Mouse (Mus musculus) stomach, embryonic 16.5 days (tissue): ENCODE results near the gene Arl6ip5. TPM values are rescaled to one million over a fixed set of nuclear protein-coding genes. Genes with fewer than 3 reads are reported as not detected.
A peak's percentile ranks its signal among the peaks of the same experiment; 100 is the strongest.

Experiments used
- ATAC-seq: fragments of 200-750 bp; cut with Nextera tagmentation; 2 replicates; pipeline ENCODE4 v1.8.0; 2017; ENCODE audit warnings: moderate number of reproducible peaks, moderate TSS enrichment; ENCODE audit not compliant: insufficient read depth, low FRiP score
- H3K27ac ChIP-seq: fragments of 300-500 bp; sonication (generic); 2 replicates; pipeline ENCODE4 v1.5.1; 2014; ENCODE audit warnings: low read length
- H3K27me3 ChIP-seq: fragments of 300-500 bp; sonication (generic); 2 replicates; pipeline ENCODE4 v1.6.1; 2014; ENCODE audit warnings: low read length, control low read depth, mixed read lengths; ENCODE audit not compliant: control insufficient read depth, insufficient read depth
- H3K36me3 ChIP-seq: fragments of 300-500 bp; sonication (generic); 2 replicates; pipeline ENCODE4 v1.6.1; 2014; ENCODE audit warnings: low read length; ENCODE audit not compliant: control insufficient read depth, insufficient read depth
- H3K4me1 ChIP-seq: fragments of 300-500 bp; sonication (generic); 2 replicates; pipeline ENCODE4 v1.6.1; 2014; ENCODE audit warnings: low read length, control low read depth, mixed read lengths; ENCODE audit not compliant: control insufficient read depth, insufficient read depth
- H3K4me2 ChIP-seq: fragments of 300-500 bp; sonication (generic); 2 replicates; pipeline ENCODE4 v1.6.1; 2014; ENCODE audit warnings: low read depth, low read length, mixed read lengths
- H3K4me3 ChIP-seq: fragments of 300-500 bp; sonication (generic); replicated peaks from 2 replicates; pipeline ENCODE4 v1.5.1; 2014; ENCODE audit warnings: mild to moderate bottlenecking, low read length
- H3K9ac ChIP-seq: fragments of 300-500 bp; sonication (generic); 2 replicates; pipeline ENCODE4 v1.6.1; 2014; ENCODE audit warnings: low read length
- H3K9me3 ChIP-seq: fragments of 300-500 bp; sonication (generic); replicated peaks from 2 replicates; pipeline ENCODE4 v1.6.1; 2016; ENCODE audit warnings: low read length, control low read depth; ENCODE audit not compliant: control insufficient read depth
- WGBS: fragments of 180-500 bp; shearing (Covaris S2); extraction: QIAGEN DNeasy Blood & Tissue Kit; methylation state at CpG from one replicate; pipeline ENCODE4 v1.1.7; 2014; 5-methylcytosine and 5-hydroxymethylcytosine counted together
- polyA plus RNA-seq: library from polyadenylated mRNA; unstranded; fragments of >200 nt; fragmentation: Nextera tagmentation; extraction: Ambion mirVana; gene quantifications from 2 replicates; pipeline ENCODE4 v1.2.1, GENCODE M21; 2015

The Arl6ip5 gene
- polyA plus RNA-seq, 1 experiment from 2014 or later, result 93.1 TPM

- Histone ChIP-seq H3K9me3 (no peaks in the 10 kb centered on the region), H3K27me3 (no peaks in the 10 kb centered on the region), H3K4me2 (no peak overlapping the region), H3K27ac (no peak overlapping the region), H3K36me3 (no peaks in the 10 kb centered on the region), H3K9ac (no peak overlapping the region), H3K4me1 (0 out of 2 replicates have a peak, but pooled peaks cover 5% of the 10 kb centered on the region), H3K4me3 (no peak overlapping the region)
- WGBS, result 65% methylated on average over 16 of the region's 16 CpGs
- no peak for ATAC-seq
These were observed 62.7 kb downstream of the Arl6ip5 start for GRCm38 (mm10) chr6:97273058-97273710.

- no peak overlapping the region for H3K9ac ChIP-seq
- no peak overlapping the region for H3K4me2 ChIP-seq
- no peak overlapping the region for H3K4me3 ChIP-seq
- no peak for ATAC-seq
- no peaks in the 10 kb centered on the region for H3K9me3 ChIP-seq
- peaks cover 10% of the 10 kb centered on the region; the same call in 1 of the 2 replicates for H3K4me1 ChIP-seq
- H3K27me3 ChIP-seq, result no peaks in the 10 kb centered on the region
- no peak overlapping the region for H3K27ac ChIP-seq
- 79% methylated on average over 3 of the region's 3 CpGs for WGBS
- no peaks in the 10 kb centered on the region for H3K36me3 ChIP-seq
These were observed 63.3 kb downstream of the Arl6ip5 start for GRCm38 (mm10) chr6:97273777-97274176.

DNA sequence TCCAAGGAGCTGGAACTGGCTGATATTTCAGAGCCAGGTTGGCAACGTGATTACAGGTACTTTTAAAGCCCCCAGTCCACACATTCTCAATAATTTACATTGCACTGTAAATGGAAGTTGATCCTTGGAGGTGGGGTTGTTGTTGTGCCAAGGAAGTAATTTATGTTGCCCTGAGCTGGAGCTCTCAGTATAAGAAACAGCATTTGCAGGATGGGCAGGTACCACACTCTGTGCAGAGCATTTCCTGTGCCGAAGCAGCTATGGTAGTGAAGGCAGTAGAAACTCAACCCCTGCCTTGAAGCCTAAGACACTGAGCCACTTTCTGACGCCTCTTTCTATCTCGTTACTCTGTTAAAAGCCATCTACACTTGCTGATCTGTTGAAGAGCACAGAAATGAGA is 65.3 kb downstream of the Arl6ip5 start:
- Histone ChIP-seq H3K27me3 (no peaks in the 10 kb centered on the region), H3K4me3 (no peak overlapping the region), H3K27ac (no peak overlapping the region), H3K4me2 (no peak overlapping the region), H3K9ac (no peak overlapping the region), H3K4me1 (peaks cover 15% of the 10 kb centered on the region; the same call in 1 of the 2 replicates), H3K9me3 (no peaks in the 10 kb centered on the region), H3K36me3 (no peaks in the 10 kb centered on the region)
- ATAC-seq, result no peak
- 59% methylated on average over 4 of the region's 4 CpGs for WGBS

GRCm38 (mm10) chr6:97276366-97276765 is 65.9 kb downstream of the Arl6ip5 start:
- no peaks in the 10 kb centered on the region for H3K9me3 ChIP-seq
- no peaks in the 10 kb centered on the region for H3K36me3 ChIP-seq
- WGBS, result 41% methylated on average over 4 of the region's 4 CpGs
- peaks cover 15% of the 10 kb centered on the region; the same call in 1 of the 2 replicates for H3K4me1 ChIP-seq
- H3K27ac ChIP-seq, result no peak overlapping the region
- H3K4me2 ChIP-seq, result no peak overlapping the region
- H3K9ac ChIP-seq, result no peak overlapping the region
- H3K4me3 ChIP-seq, result no peak overlapping the region
- H3K27me3 ChIP-seq, result no peaks in the 10 kb centered on the region
- ATAC-seq, result no peak

DNA sequence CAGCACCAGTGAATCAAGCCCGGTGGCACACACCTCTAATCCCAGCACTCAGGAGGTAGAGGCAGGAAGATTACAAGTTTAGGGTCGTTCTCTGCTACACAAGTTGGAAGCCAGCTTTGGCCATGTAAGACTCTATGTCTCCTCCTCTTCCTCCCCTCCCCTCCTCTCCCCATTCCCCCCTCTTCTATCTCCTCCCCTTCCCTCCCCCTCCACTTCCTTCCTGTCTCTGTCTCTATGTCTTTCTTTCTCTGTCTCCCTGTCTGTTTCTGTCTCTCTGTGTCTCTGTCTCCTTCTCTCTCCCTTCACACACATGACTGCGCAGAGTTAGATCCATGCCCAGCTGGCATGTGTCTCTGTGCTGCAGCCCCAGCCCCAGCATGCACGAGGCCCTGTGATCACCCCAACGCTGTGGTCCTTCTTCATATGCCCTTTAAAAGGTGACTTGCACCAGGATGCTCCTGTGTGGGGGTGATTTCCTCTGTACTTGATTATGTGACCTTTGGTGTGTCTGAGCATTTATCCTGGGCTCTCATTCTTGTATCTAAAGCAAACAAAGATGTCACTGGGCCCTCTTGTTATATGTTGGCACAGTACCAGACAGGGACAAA is 66.5 kb downstream of the Arl6ip5 start:
- no peak overlapping the region for H3K4me3 ChIP-seq
- H3K4me1 ChIP-seq, result peaks cover 15% of the 10 kb centered on the region; the same call in 1 of the 2 replicates
- H3K27ac ChIP-seq, result no peak overlapping the region
- 66% methylated on average over 5 of the region's 5 CpGs for WGBS
- no peaks in the 10 kb centered on the region for H3K27me3 ChIP-seq
- H3K9me3 ChIP-seq, result no peaks in the 10 kb centered on the region
- ATAC-seq, result no peak
- H3K4me2 ChIP-seq, result no peak overlapping the region
- H3K36me3 ChIP-seq, result no peaks in the 10 kb centered on the region
- no peak overlapping the region for H3K9ac ChIP-seq

DNA sequence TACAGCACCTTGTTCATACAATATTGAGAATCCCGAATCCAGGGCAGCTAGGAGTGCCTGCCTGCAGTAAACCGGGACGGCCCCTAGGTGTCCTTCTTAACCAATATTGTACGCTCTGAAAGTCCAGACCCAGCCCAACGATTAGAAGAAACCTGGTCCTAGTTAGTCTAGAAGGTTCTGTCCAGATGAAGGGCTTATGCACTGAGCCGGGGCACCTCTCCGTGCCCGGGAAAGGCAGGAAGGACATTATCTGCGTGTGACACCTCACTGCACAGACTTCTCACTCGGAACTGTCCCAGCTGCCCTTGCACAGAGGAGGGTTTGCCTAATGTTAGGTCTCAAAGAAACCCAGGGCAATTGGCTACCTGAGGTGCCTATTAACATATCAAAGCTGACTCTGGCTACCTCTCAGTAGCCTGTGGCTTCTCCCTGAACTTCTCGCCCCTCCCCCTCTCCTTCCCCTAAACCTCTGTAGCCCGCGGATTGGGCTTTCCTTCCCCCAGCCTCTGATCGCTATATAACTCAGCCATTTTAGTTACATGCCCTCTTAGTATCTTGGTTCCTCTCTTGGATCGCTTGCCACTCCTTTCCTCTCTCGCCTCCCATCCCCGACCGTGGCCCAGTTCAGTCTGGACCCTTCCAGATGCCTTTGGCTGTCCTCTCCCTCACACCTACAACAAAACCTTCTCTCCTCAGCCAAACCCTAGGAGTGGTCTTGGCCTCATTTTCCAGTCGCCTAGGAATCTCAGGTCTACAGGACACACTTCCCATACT is 67.7 kb downstream of the Arl6ip5 start:
- peaks cover 15% of the 10 kb centered on the region; the same call in 1 of the 2 replicates for H3K4me1 ChIP-seq
- H3K36me3 ChIP-seq, result no peaks in the 10 kb centered on the region
- 6% methylated on average over 19 of the region's 19 CpGs for WGBS
- H3K9ac ChIP-seq, result peak overlapping the region; percentile 8
- ATAC-seq, result peak; percentile 72
- H3K9me3 ChIP-seq, result no peaks in the 10 kb centered on the region
- H3K4me3 ChIP-seq, result peak overlapping the region; percentile 15
- no peaks in the 10 kb centered on the region for H3K27me3 ChIP-seq
- H3K4me2 ChIP-seq, result peak overlapping the region; percentile 50
- no peak overlapping the region for H3K27ac ChIP-seq

GRCm38 (mm10) chr6:97278878-97279277 is 68.4 kb downstream of the Arl6ip5 start:
- H3K27ac ChIP-seq, result no peak overlapping the region
- H3K36me3 ChIP-seq, result no peaks in the 10 kb centered on the region
- WGBS, result 51% methylated on average over 6 of the region's 6 CpGs
- no peaks in the 10 kb centered on the region for H3K27me3 ChIP-seq
- no peak overlapping the region for H3K9ac ChIP-seq
- H3K4me3 ChIP-seq, result no peak overlapping the region
- ATAC-seq, result peak; percentile 12; the same call in 1 of the 2 replicates
- peaks cover 15% of the 10 kb centered on the region; the same call in 1 of the 2 replicates for H3K4me1 ChIP-seq
- peak overlapping the region; percentile 50 for H3K4me2 ChIP-seq
- H3K9me3 ChIP-seq, result no peaks in the 10 kb centered on the region
